Mouse (Mus musculus) intestine, embryonic 14.5 days (tissue): ENCODE data around the gene Bnc2. TPM values are rescaled to one million over a fixed set of nuclear protein-coding genes. Genes with fewer than 3 reads are reported as not detected.
A peak's percentile ranks its signal among the peaks of the same experiment; 100 is the strongest.

ENCODE experiments used
- ATAC-seq: fragments of 200-750 bp; cut with Nextera tagmentation; replicated peaks from 2 replicates; pipeline ENCODE4 v1.8.0; 2017; ENCODE audit warnings: low read depth, moderate number of reproducible peaks, moderate TSS enrichment, moderate library complexity; ENCODE audit not compliant: low FRiP score, low TSS enrichment
- DNase-seq: peaks from one replicate; pipeline ENCODE4 v3.0.0-alpha.2; 2018; ENCODE audit warnings: low spot score
- H3K27ac ChIP-seq: fragments of 300-500 bp; sonication (generic); 2 replicates; pipeline ENCODE4 v1.5.1; 2014; ENCODE audit warnings: low read depth, mild to moderate bottlenecking, control low read depth
- H3K27me3 ChIP-seq: fragments of 300-500 bp; sonication (generic); replicated peaks from 2 replicates; pipeline ENCODE4 v1.6.1; 2014; ENCODE audit warnings: low read length, control low read depth; ENCODE audit not compliant: control insufficient read depth, insufficient read depth
- H3K36me3 ChIP-seq: fragments of 300-500 bp; sonication (generic); 2 replicates; pipeline ENCODE4 v1.6.1; 2014; ENCODE audit warnings: low read length, control low read depth; ENCODE audit not compliant: control insufficient read depth, insufficient read depth
- H3K4me1 ChIP-seq: fragments of 300-500 bp; sonication (generic); replicated peaks from 2 replicates; pipeline ENCODE4 v1.6.1; 2014; ENCODE audit warnings: low read length, control low read depth, mixed read lengths; ENCODE audit not compliant: control insufficient read depth, insufficient read depth
- H3K4me2 ChIP-seq: fragments of 300-500 bp; sonication (generic); 2 replicates; pipeline ENCODE4 v1.6.1; 2014; ENCODE audit warnings: low read length
- H3K4me3 ChIP-seq: fragments of 300-500 bp; sonication (generic); 2 replicates; pipeline ENCODE4 v1.5.1; 2014; ENCODE audit warnings: low read depth, low read length, control low read depth, mixed read lengths
- H3K9ac ChIP-seq: fragments of 300-500 bp; sonication (generic); 2 replicates; pipeline ENCODE4 v1.6.1; 2014; ENCODE audit warnings: mild to moderate bottlenecking, low read length
- H3K9me3 ChIP-seq: fragments of 300-500 bp; sonication (generic); 2 replicates; pipeline ENCODE4 v1.6.1; 2016; ENCODE audit warnings: low read length, control low read depth; ENCODE audit not compliant: control insufficient read depth
- WGBS: fragments of 180-500 bp; shearing (Covaris S2); extraction: QIAGEN DNeasy Blood & Tissue Kit; methylation state at CpG from one replicate; pipeline ENCODE4 v1.1.7; 2014; 5-methylcytosine and 5-hydroxymethylcytosine counted together
- polyA plus RNA-seq: library from polyadenylated mRNA; unstranded; fragments of >200 nt; fragmentation: Nextera tagmentation; extraction: Ambion mirVana; gene quantifications from 2 replicates; pipeline ENCODE4 v1.2.1, GENCODE M21; 2014

Bnc2 gene
- polyA plus RNA-seq, 1 experiment from 2014 or later: 24.3 TPM

DNA sequence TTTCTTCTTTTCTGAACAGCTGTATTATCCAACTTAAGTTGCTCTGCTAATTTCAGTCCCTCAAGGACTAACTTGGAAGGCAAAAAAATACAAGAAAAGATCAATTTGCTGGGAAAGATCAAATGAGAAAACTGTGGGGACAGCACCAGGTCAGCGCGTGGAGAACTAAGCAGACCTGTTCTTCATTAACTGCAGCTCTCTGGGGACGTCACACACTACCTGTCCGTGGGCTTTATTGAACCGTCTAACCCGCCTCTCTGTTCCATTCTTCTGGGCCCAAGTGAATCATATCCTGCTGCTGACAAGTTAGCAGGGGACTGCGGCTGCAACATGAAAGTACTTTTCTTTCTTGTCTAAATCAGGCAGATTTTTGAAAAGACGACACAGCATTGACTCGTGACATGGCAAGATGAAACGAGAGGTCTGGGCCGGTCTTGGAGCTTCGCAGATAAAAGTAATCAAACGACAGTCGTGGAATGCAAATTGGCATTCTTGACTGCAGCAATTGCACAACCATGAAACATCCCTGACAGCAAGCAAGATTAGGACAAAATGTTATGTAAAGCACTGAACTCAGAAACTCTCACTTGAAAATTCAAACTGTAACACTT lies 2.8 kb downstream of the Bnc2 start:
- H3K9me3 ChIP-seq: no peaks in the 10 kb centered on the region
- DNase-seq (no peak), ATAC-seq (no peak)
- H3K27ac ChIP-seq: peak overlapping the region; percentile 52
- peaks cover 8% of the 10 kb centered on the region; the same call in 1 of the 2 replicates for H3K27me3 ChIP-seq
- H3K9ac ChIP-seq: 0 out of 2 replicates have a peak overlapping the region, but pooled peaks have one; percentile 82
- peaks cover 31% of the 10 kb centered on the region for H3K4me1 ChIP-seq
- WGBS: 9% methylated on average over 14 of the region's 14 CpGs
- H3K4me2 ChIP-seq: peak overlapping the region; percentile 79
- H3K4me3 ChIP-seq: peak overlapping the region; percentile 67
- no peaks in the 10 kb centered on the region for H3K36me3 ChIP-seq

DNA sequence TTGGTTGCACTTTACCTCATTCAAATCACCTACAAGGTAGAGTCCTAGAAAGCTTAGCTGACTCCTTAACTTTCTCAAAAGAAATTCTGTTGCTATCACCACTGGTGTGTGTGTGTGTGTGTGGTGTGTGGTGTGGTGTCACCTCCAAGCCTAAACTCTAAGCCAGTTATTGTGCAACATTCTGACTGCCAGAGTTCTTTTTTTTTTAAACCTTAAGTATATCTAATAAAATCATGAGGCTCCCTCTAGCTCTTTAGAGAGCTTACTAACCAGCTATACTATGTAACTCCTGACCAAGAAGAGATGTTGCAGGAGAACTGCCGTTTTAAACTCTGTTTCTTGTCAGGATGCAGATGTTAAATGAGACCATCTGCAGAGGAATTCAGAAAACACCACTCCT lies 4.1 kb downstream of the Bnc2 start:
- no peak for ATAC-seq
- Histone ChIP-seq H3K4me3 (no peak overlapping the region), H3K9me3 (no peaks in the 10 kb centered on the region), H3K4me2 (peak overlapping the region; percentile 79; the same call in 1 of the 2 replicates), H3K4me1 (peaks cover 21% of the 10 kb centered on the region; the same call in 1 of the 2 replicates), H3K36me3 (no peaks in the 10 kb centered on the region), H3K9ac (no peak overlapping the region), H3K27me3 (no peaks in the 10 kb centered on the region), H3K27ac (no peak overlapping the region)
- 13% methylated on average over 1 of the region's 1 CpGs for WGBS
- DNase-seq: no peak

DNA sequence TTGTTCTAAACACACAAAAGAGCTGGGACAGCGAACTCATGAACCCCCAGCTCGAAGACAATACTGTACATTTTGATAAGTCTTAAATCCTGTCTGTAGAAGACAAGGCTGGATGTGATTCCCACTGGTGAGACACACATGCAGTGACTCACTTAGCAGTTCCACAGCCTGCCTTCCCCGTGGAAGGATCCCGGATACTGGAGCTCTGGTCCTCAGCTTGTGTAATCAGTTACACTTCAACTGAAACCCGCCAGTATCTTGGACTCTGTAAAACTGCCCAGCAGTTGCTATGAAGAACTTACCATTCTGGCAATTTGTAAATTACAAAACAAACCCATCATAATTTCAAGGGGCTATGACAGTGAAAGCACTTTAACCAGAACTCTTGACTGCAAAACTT lies 5.4 kb downstream of the Bnc2 start:
- no peak for DNase-seq
- peak overlapping the region; percentile 78 for H3K27ac ChIP-seq
- 27% methylated on average over 5 of the region's 5 CpGs for WGBS

DNA sequence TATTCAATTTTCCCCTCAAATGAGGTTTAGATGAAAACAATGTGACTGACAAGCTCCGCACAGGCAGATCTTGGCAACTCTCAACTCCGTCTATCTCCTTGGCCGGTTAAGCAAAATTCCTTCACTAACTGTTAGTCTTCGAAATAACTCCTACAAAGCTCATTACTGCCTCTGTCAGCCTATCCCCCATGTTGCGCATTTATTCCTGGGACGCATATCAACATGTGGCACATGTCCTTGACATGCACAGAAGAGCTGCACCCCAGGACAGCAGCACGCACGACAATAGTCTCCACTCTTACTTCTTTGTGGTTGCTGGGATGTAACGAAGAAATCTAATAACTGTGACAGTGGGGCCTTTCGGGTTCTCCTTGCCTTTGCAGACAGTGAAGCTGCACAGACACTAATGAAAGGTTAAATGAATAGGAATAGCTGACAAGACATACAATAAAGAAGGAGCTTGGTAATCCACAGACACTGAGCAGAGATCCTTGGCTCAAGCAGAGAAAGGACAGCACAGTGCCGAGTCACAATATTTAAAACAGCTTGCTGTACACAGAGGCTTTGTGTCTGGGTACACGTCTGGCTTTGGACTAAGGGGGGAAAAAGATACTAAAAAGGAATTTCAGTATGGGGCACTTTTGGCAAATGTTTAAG lies 6.0 kb downstream of the Bnc2 start:
- Histone ChIP-seq H3K4me1 (peaks cover 21% of the 10 kb centered on the region; the same call in 1 of the 2 replicates), H3K4me2 (peak overlapping the region; percentile 37), H3K36me3 (no peaks in the 10 kb centered on the region), H3K9me3 (no peaks in the 10 kb centered on the region), H3K27me3 (no peaks in the 10 kb centered on the region), H3K9ac (no peak overlapping the region), H3K4me3 (no peak overlapping the region), H3K27ac (peak overlapping the region; percentile 78)
- peak; percentile 59 for DNase-seq
- ATAC-seq: no peak; the same call in 1 of the 2 replicates
- 39% methylated on average over 12 of the region's 12 CpGs for WGBS

More for the DNA sequence above, 5.4 kb downstream of the Bnc2 start:
- no peak overlapping the region for H3K9ac ChIP-seq
- H3K4me3 ChIP-seq: no peak overlapping the region
- ATAC-seq: no peak
- H3K27me3 ChIP-seq: no peaks in the 10 kb centered on the region
- H3K36me3 ChIP-seq: no peaks in the 10 kb centered on the region
- peak overlapping the region; percentile 37 for H3K4me2 ChIP-seq
- peaks cover 21% of the 10 kb centered on the region; the same call in 1 of the 2 replicates for H3K4me1 ChIP-seq
- no peaks in the 10 kb centered on the region for H3K9me3 ChIP-seq

DNA sequence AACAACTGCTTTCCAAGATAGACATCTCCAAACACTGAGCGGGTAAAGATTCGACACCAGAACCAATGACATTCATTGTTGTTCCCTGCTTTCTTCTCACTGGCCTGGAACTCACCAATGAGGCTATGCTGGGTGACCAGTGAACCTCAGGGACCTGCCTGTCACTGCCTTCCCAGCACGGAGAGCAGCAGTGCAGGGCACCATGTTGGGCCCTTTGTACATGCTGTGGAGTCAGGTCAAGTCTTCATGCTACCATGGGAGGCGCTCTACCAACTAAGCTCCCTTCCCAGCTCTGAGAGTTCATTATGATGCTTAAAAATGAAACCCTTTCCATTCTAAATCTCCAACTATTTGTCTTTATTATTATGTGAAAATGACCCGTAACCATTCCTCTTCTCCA lies 6.8 kb downstream of the Bnc2 start:
- WGBS: 83% methylated on average over 5 of the region's 5 CpGs

DNA sequence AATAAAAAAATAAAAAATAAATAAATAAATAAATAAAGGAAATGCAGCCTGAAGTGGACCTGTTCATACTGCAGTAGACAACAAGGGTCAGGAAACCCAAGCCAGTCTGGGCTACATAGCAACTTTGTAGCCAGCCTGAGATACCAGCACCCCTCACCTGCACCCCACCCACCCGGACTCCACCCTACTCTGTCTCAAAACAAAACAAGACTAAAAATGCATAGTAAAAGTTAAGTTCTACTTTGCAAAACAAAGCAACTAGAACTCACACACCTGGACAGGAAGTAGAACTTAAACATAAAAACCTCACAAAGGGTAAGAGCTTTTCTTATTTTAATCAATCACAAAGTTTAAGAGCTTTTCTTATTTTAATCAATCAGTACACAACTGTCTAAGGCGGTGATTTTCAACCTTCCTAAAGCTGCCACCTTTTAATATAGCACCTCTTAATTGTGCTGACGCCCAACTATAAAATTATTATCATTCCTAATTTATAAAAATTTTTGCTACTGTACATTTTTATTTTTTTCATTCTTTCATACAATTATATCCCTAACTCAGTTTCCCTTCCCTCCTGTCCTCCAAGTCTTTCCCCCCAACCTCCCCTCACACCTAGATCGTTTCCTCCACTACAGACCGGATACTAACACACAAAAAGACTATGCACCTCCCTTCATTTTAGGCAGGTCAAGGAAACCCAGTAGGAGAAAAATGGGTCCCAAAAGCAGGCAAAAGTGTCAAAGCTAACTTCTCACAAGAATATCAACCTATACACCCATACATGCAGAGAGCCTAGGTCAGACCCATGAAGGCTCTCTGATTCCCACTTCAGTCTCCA lies 12.6 kb downstream of the Bnc2 start:
- no peak overlapping the region for H3K27ac ChIP-seq
- DNase-seq (no peak), ATAC-seq (no peak)
- no peaks in the 10 kb centered on the region for H3K27me3 ChIP-seq
- H3K36me3 ChIP-seq: no peaks in the 10 kb centered on the region
- H3K4me2 ChIP-seq: no peak overlapping the region
- WGBS: 88% methylated on average over 5 of the region's 5 CpGs
- H3K4me3 ChIP-seq: no peak overlapping the region
- no peaks in the 10 kb centered on the region for H3K4me1 ChIP-seq
- H3K9me3 ChIP-seq: no peaks in the 10 kb centered on the region
- no peak overlapping the region for H3K9ac ChIP-seq

More for the DNA sequence above, 6.8 kb downstream of the Bnc2 start:
- DNase-seq: no peak
- H3K27me3 ChIP-seq: no peaks in the 10 kb centered on the region
- H3K4me3 ChIP-seq: no peak overlapping the region
- H3K4me1 ChIP-seq: peaks cover 21% of the 10 kb centered on the region; the same call in 1 of the 2 replicates
- no peak overlapping the region for H3K9ac ChIP-seq
- no peaks in the 10 kb centered on the region for H3K9me3 ChIP-seq
- H3K4me2 ChIP-seq: no peak overlapping the region
- H3K27ac ChIP-seq: no peak overlapping the region
- ATAC-seq: no peak
- no peaks in the 10 kb centered on the region for H3K36me3 ChIP-seq

DNA sequence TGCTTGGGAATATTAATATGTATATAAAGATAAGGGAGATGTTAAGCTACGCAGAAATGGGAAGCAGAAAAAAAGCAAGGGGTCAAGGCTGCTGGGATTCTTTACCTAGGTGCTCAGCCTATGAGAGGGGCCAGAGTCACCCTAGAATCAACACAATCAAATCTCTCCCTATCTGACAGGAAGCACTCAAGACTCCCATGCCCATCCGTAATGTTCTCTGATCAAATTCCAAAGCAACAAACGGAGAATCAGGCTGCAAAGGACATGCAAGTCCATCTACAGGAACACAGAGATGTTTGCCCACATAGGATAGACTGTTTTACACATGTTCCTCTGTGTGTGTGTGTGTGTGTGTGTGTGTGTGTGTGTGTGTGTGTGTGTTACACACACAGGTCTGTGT lies 13.7 kb downstream of the Bnc2 start:
- no peak overlapping the region for H3K4me3 ChIP-seq
- no peak for DNase-seq
- 74% methylated on average over 3 of the region's 3 CpGs for WGBS
- H3K36me3 ChIP-seq: no peaks in the 10 kb centered on the region
- ATAC-seq: no peak
- H3K4me2 ChIP-seq: no peak overlapping the region
- no peak overlapping the region for H3K9ac ChIP-seq
- no peak overlapping the region for H3K27ac ChIP-seq
- H3K27me3 ChIP-seq: no peaks in the 10 kb centered on the region
- no peaks in the 10 kb centered on the region for H3K4me1 ChIP-seq
- no peaks in the 10 kb centered on the region for H3K9me3 ChIP-seq

DNA sequence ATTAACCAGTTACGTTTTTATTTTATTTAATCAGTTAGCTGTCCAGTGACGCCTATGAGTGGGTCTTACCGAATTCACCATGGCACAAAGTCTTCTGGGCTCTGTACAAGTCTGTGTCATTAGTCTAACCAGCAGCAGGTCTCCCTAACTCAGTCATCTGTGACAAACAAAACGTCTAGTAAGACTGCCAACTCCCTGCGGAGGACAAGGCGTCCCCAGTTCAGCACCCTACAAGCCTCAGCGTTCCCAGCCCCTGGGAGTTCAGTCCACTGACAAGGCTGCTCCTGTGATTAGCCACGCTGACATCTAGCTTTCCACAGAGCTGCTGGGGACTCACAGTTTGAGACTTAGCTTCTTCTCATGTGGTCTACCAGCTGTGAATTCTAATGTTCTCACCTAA lies 23.3 kb downstream of the Bnc2 start:
- DNase-seq: no peak
- Histone ChIP-seq H3K36me3 (no peaks in the 10 kb centered on the region), H3K9ac (no peak overlapping the region), H3K27me3 (no peaks in the 10 kb centered on the region), H3K4me3 (no peak overlapping the region), H3K4me2 (no peak overlapping the region), H3K27ac (no peak overlapping the region), H3K9me3 (no peaks in the 10 kb centered on the region), H3K4me1 (peaks cover 4% of the 10 kb centered on the region; the same call in 1 of the 2 replicates)
- no peak for ATAC-seq
- 67% methylated on average over 8 of the region's 8 CpGs for WGBS
